Mouse (Mus musculus): ENCODE data around the gene Shc2. TPM values are rescaled to one million over a fixed set of nuclear protein-coding genes. Genes with fewer than 3 reads are reported as not detected.

Shc2 gene
- polyA plus RNA-seq, 1 experiment from 2014 or later: 25.3 TPM

- Histone ChIP-seq H3K4me3 (ENCODE audit: low read depth, low read length) (no peak overlapping the region), H3K9ac (ENCODE audit: low read depth, low read length) (no peak overlapping the region), H3K36me3 (ENCODE audit: control insufficient read depth, insufficient read depth, low read length) (no peaks in the 10 kb centered on the region), H3K4me2 (ENCODE audit: low read length) (no peak overlapping the region), H3K27ac (ENCODE audit: low read length) (no peak overlapping the region), H3K9me3 (replicated peaks; ENCODE audit: control insufficient read depth, low read length, poor library complexity, severe bottlenecking) (no peaks in the 10 kb centered on the region), H3K27me3 (ENCODE audit: control insufficient read depth, insufficient read depth, low read depth, low read length) (peaks cover 9% of the 10 kb centered on the region; the same call in 1 of the 2 replicates), H3K4me1 (ENCODE audit: control insufficient read depth, insufficient read depth, low read length) (no peaks in the 10 kb centered on the region; the same call in 1 of the 2 replicates)
- ATAC-seq: no peak
- WGBS: 64% methylated on average over 6 of the region's 6 CpGs
These were observed 43.6 kb downstream of the Shc2 start for GRCm38 (mm10) chr10:79594111-79594510.

GRCm38 (mm10) chr10:79590702-79591101 lies 47.0 kb downstream of the Shc2 start:
- Histone ChIP-seq H3K27ac (ENCODE audit: low read length) (no peak overlapping the region), H3K4me2 (ENCODE audit: low read length) (no peak overlapping the region), H3K9ac (ENCODE audit: low read depth, low read length) (no peak overlapping the region), H3K9me3 (replicated peaks; ENCODE audit: control insufficient read depth, low read length, poor library complexity, severe bottlenecking) (no peaks in the 10 kb centered on the region), H3K36me3 (ENCODE audit: control insufficient read depth, insufficient read depth, low read length) (no peaks in the 10 kb centered on the region), H3K4me3 (ENCODE audit: low read depth, low read length) (no peak overlapping the region), H3K27me3 (ENCODE audit: control insufficient read depth, insufficient read depth, low read depth, low read length) (peaks cover 9% of the 10 kb centered on the region; the same call in 1 of the 2 replicates), H3K4me1 (ENCODE audit: control insufficient read depth, insufficient read depth, low read length) (no peaks in the 10 kb centered on the region; the same call in 1 of the 2 replicates)
- 86% methylated on average over 1 of the region's 1 CpGs for WGBS
- no peak for ATAC-seq

GRCm38 (mm10) chr10:79587752-79588126 lies 50.0 kb downstream of the Shc2 start:
- Histone ChIP-seq H3K9ac (ENCODE audit: low read depth, low read length) (no peak overlapping the region), H3K27me3 (ENCODE audit: control insufficient read depth, insufficient read depth, low read depth, low read length) (no peaks in the 10 kb centered on the region), H3K9me3 (replicated peaks; ENCODE audit: control insufficient read depth, low read length, poor library complexity, severe bottlenecking) (no peaks in the 10 kb centered on the region), H3K4me2 (ENCODE audit: low read length) (no peak overlapping the region), H3K4me1 (ENCODE audit: control insufficient read depth, insufficient read depth, low read length) (no peaks in the 10 kb centered on the region), H3K4me3 (ENCODE audit: low read depth, low read length) (no peak overlapping the region), H3K36me3 (ENCODE audit: control insufficient read depth, insufficient read depth, low read length) (no peaks in the 10 kb centered on the region), H3K27ac (ENCODE audit: low read length) (no peak overlapping the region)
- no peak for ATAC-seq
- WGBS: 76% methylated on average over 4 of the region's 4 CpGs

- Histone ChIP-seq H3K4me1 (ENCODE audit: control insufficient read depth, insufficient read depth, low read length) (no peaks in the 10 kb centered on the region), H3K27me3 (ENCODE audit: control insufficient read depth, insufficient read depth, low read depth, low read length) (no peaks in the 10 kb centered on the region), H3K4me3 (ENCODE audit: low read depth, low read length) (no peak within 1 kb of the TSS), H3K9ac (ENCODE audit: low read depth, low read length) (no peak within 1 kb of the TSS), H3K4me2 (ENCODE audit: low read length) (no peak within 1 kb of the TSS), H3K36me3 (ENCODE audit: control insufficient read depth, insufficient read depth, low read length) (no peaks in the 10 kb centered on the region), H3K27ac (ENCODE audit: low read length) (no peak within 1 kb of the TSS), H3K9me3 (replicated peaks; ENCODE audit: control insufficient read depth, low read length, poor library complexity, severe bottlenecking) (no peaks in the 10 kb centered on the region)
- no peak for ATAC-seq
- WGBS: 82% methylated on average over 5 of the region's 5 CpGs
These were observed 50.5 kb downstream of the Shc2 start, which contains the start of gene Theg for GRCm38 (mm10) chr10:79587061-79587751. Gene Theg (minus strand): TSS chr10:79587331.

- ATAC-seq: no peak
- 79% methylated on average over 8 of the region's 8 CpGs for WGBS
- H3K4me3 ChIP-seq (ENCODE audit: low read depth, low read length): no peak overlapping the region
These were observed 51.5 kb downstream of the Shc2 start for GRCm38 (mm10) chr10:79586243-79586642.

GRCm38 (mm10) chr10:79585723-79586122 lies 52.0 kb downstream of the Shc2 start:
- H3K9me3 ChIP-seq (replicated peaks; ENCODE audit: control insufficient read depth, low read length, poor library complexity, severe bottlenecking): no peaks in the 10 kb centered on the region
- H3K9ac ChIP-seq (ENCODE audit: low read depth, low read length): no peak overlapping the region
- no peak for ATAC-seq
- no peak overlapping the region for H3K4me2 ChIP-seq (ENCODE audit: low read length)
- 87% methylated on average over 5 of the region's 5 CpGs for WGBS
- no peaks in the 10 kb centered on the region for H3K27me3 ChIP-seq (ENCODE audit: control insufficient read depth, insufficient read depth, low read depth, low read length)
- no peak overlapping the region for H3K4me3 ChIP-seq (ENCODE audit: low read depth, low read length)
- H3K27ac ChIP-seq (ENCODE audit: low read length): no peak overlapping the region
- H3K36me3 ChIP-seq (ENCODE audit: control insufficient read depth, insufficient read depth, low read length): no peaks in the 10 kb centered on the region
- H3K4me1 ChIP-seq (ENCODE audit: control insufficient read depth, insufficient read depth, low read length): no peaks in the 10 kb centered on the region

More at GRCm38 (mm10) chr10:79586243-79586642, 51.5 kb downstream of the Shc2 start:
- H3K4me1 ChIP-seq (ENCODE audit: control insufficient read depth, insufficient read depth, low read length): no peaks in the 10 kb centered on the region
- H3K36me3 ChIP-seq (ENCODE audit: control insufficient read depth, insufficient read depth, low read length): no peaks in the 10 kb centered on the region
- no peak overlapping the region for H3K27ac ChIP-seq (ENCODE audit: low read length)
- no peaks in the 10 kb centered on the region for H3K27me3 ChIP-seq (ENCODE audit: control insufficient read depth, insufficient read depth, low read depth, low read length)
- H3K9me3 ChIP-seq (replicated peaks; ENCODE audit: control insufficient read depth, low read length, poor library complexity, severe bottlenecking): no peaks in the 10 kb centered on the region
- H3K4me2 ChIP-seq (ENCODE audit: low read length): no peak overlapping the region
- no peak overlapping the region for H3K9ac ChIP-seq (ENCODE audit: low read depth, low read length)

GRCm38 (mm10) chr10:79585136-79585535 lies 52.6 kb downstream of the Shc2 start:
- Histone ChIP-seq H3K4me3 (ENCODE audit: low read depth, low read length) (no peak overlapping the region), H3K27ac (ENCODE audit: low read length) (no peak overlapping the region), H3K9me3 (replicated peaks; ENCODE audit: control insufficient read depth, low read length, poor library complexity, severe bottlenecking) (no peaks in the 10 kb centered on the region), H3K36me3 (ENCODE audit: control insufficient read depth, insufficient read depth, low read length) (no peaks in the 10 kb centered on the region), H3K4me1 (ENCODE audit: control insufficient read depth, insufficient read depth, low read length) (no peaks in the 10 kb centered on the region), H3K9ac (ENCODE audit: low read depth, low read length) (no peak overlapping the region), H3K4me2 (ENCODE audit: low read length) (no peak overlapping the region), H3K27me3 (ENCODE audit: control insufficient read depth, insufficient read depth, low read depth, low read length) (no peaks in the 10 kb centered on the region)
- WGBS: 91% methylated on average over 6 of the region's 6 CpGs
- ATAC-seq: no peak

- no peaks in the 10 kb centered on the region for H3K36me3 ChIP-seq (ENCODE audit: control insufficient read depth, insufficient read depth, low read length)
- WGBS: 85% methylated on average over 9 of the region's 9 CpGs
These were observed 53.3 kb downstream of the Shc2 start for GRCm38 (mm10) chr10:79584426-79584825.

GRCm38 (mm10) chr10:79584021-79584420 lies 53.7 kb downstream of the Shc2 start:
- WGBS: 80% methylated on average over 7 of the region's 7 CpGs
- Histone ChIP-seq H3K4me2 (ENCODE audit: low read length) (no peak overlapping the region), H3K9ac (ENCODE audit: low read depth, low read length) (no peak overlapping the region), H3K4me1 (ENCODE audit: control insufficient read depth, insufficient read depth, low read length) (no peaks in the 10 kb centered on the region), H3K27ac (ENCODE audit: low read length) (no peak overlapping the region), H3K4me3 (ENCODE audit: low read depth, low read length) (no peak overlapping the region), H3K27me3 (ENCODE audit: control insufficient read depth, insufficient read depth, low read depth, low read length) (no peaks in the 10 kb centered on the region), H3K9me3 (replicated peaks; ENCODE audit: control insufficient read depth, low read length, poor library complexity, severe bottlenecking) (no peaks in the 10 kb centered on the region), H3K36me3 (ENCODE audit: control insufficient read depth, insufficient read depth, low read length) (no peaks in the 10 kb centered on the region)
- ATAC-seq: no peak

More at GRCm38 (mm10) chr10:79584426-79584825, 53.3 kb downstream of the Shc2 start:
- Histone ChIP-seq H3K27ac (ENCODE audit: low read length) (no peak overlapping the region), H3K9ac (ENCODE audit: low read depth, low read length) (no peak overlapping the region), H3K4me3 (ENCODE audit: low read depth, low read length) (no peak overlapping the region), H3K4me1 (ENCODE audit: control insufficient read depth, insufficient read depth, low read length) (no peaks in the 10 kb centered on the region), H3K4me2 (ENCODE audit: low read length) (no peak overlapping the region), H3K9me3 (replicated peaks; ENCODE audit: control insufficient read depth, low read length, poor library complexity, severe bottlenecking) (no peaks in the 10 kb centered on the region), H3K27me3 (ENCODE audit: control insufficient read depth, insufficient read depth, low read depth, low read length) (no peaks in the 10 kb centered on the region)
- ATAC-seq: no peak

Data from midbrain, embryonic 16.5 days (tissue).